Mouse (Mus musculus): ENCODE measurements at regions not wholly inside any gene's neighbourhood (a gene's known extent, or its start where the extent isn't known, plus 50 kb on each side); places are given as distances from the start of the nearest gene placed in this dataset.

GRCm38 (mm10) chr10:125164671-125165070, 224.6 kb downstream of the Slc16a7 start:
- DNase-seq (ENCODE audit: low read depth, low spot score): no peak

- DNase-seq (ENCODE audit: low read depth, low spot score): no peak
Measured at GRCm38 (mm10) chr10:125161077-125161476, 228.2 kb downstream of the Slc16a7 start.

GRCm38 (mm10) chr10:125148753-125149152, 240.5 kb downstream of the Slc16a7 start:
- no peak for DNase-seq (ENCODE audit: low read depth, low spot score)

- no peak for DNase-seq (ENCODE audit: low read depth, low spot score)
Measured at GRCm38 (mm10) chr10:125147239-125147782, 242.0 kb downstream of the Slc16a7 start.

GRCm38 (mm10) chr10:125146365-125146764, 242.9 kb downstream of the Slc16a7 start:
- no peak for DNase-seq (ENCODE audit: low read depth, low spot score)

- DNase-seq (ENCODE audit: low read depth, low spot score): no peak
Measured at GRCm38 (mm10) chr10:125145809-125146208, 243.5 kb downstream of the Slc16a7 start.

GRCm38 (mm10) chr10:125121762-125122161, 267.5 kb downstream of the Slc16a7 start:
- DNase-seq (ENCODE audit: low read depth, low spot score): no peak

- peak; percentile 3 for DNase-seq (ENCODE audit: low read depth, low spot score)
Measured at GRCm38 (mm10) chr10:125114318-125114717, 274.9 kb downstream of the Slc16a7 start.

GRCm38 (mm10) chr10:125108986-125109385, 280.3 kb downstream of the Slc16a7 start:
- DNase-seq (ENCODE audit: low read depth, low spot score): no peak

GRCm38 (mm10) chr10:125084975-125085374, 304.3 kb downstream of the Slc16a7 start:
- no peak for DNase-seq (ENCODE audit: low read depth, low spot score)

- no peak for DNase-seq (ENCODE audit: low read depth, low spot score)
Measured at GRCm38 (mm10) chr10:125072401-125072800, 316.9 kb downstream of the Slc16a7 start.

- DNase-seq (ENCODE audit: low read depth, low spot score): no peak
Measured at GRCm38 (mm10) chr10:125070246-125070645, 319.0 kb downstream of the Slc16a7 start.

- DNase-seq (ENCODE audit: low read depth, low spot score): no peak
Measured at GRCm38 (mm10) chr10:125039290-125039689, 350.0 kb downstream of the Slc16a7 start.

- no peak for DNase-seq (ENCODE audit: low read depth, low spot score)
Measured at GRCm38 (mm10) chr10:125035631-125036030, 353.6 kb downstream of the Slc16a7 start.

GRCm38 (mm10) chr10:125028347-125028746, 360.9 kb downstream of the Slc16a7 start:
- no peak for DNase-seq (ENCODE audit: low read depth, low spot score)

- DNase-seq (ENCODE audit: low read depth, low spot score): no peak
Measured at GRCm38 (mm10) chr10:125026851-125027250, 362.4 kb downstream of the Slc16a7 start.
